Mouse (Mus musculus): Measurements from ENCODE around the gene Ssbp4. TPM values are rescaled to one million over a fixed set of nuclear protein-coding genes. Genes with fewer than 3 reads are reported as not detected.

The Ssbp4 gene
- polyA plus RNA-seq, 1 experiment from 2014 or later = 173 TPM

DNA sequence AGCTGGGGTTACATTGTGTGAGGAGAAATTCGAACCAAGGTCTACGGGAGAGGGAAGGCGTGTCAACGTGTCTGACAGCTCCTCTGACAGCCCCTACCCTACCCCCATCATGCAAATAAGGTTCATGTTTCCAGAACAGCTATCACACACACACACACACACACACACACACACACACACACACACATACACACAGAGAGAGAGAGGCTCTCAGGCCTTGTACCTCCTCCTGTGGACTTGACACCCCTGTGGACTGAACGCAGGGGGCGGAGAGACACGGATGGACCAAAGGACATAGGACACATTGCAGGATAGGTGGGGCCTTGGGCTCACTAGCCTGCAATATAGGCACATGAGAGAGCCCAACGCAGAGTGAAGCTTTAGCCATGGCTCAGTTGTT lies 28.2 kb upstream of the Ssbp4 start:
- no peaks in the 10 kb centered on the region for H3K36me3 ChIP-seq (replicated peaks; ENCODE audit: control insufficient read depth, insufficient read depth)
- no peaks in the 10 kb centered on the region for H3K9me3 ChIP-seq (ENCODE audit: control insufficient read depth, low read length)
- H3K9ac ChIP-seq = no peak overlapping the region
- no peaks in the 10 kb centered on the region for H3K4me1 ChIP-seq (replicated peaks; ENCODE audit: control insufficient read depth, insufficient read depth, low read length)
- no peaks in the 10 kb centered on the region for H3K27me3 ChIP-seq (ENCODE audit: control insufficient read depth, insufficient read depth, low read length)
- H3K4me3 ChIP-seq (replicated peaks; ENCODE audit: low read length) = no peak overlapping the region
- H3K27ac ChIP-seq = no peak overlapping the region
- H3K4me2 ChIP-seq (replicated peaks) = no peak overlapping the region
- DNase-seq (ENCODE audit: low spot score) (no peak), ATAC-seq (ENCODE audit: low FRiP score) (no peak)
- 55% methylated on average over 8 of the region's 8 CpGs for WGBS

DNA sequence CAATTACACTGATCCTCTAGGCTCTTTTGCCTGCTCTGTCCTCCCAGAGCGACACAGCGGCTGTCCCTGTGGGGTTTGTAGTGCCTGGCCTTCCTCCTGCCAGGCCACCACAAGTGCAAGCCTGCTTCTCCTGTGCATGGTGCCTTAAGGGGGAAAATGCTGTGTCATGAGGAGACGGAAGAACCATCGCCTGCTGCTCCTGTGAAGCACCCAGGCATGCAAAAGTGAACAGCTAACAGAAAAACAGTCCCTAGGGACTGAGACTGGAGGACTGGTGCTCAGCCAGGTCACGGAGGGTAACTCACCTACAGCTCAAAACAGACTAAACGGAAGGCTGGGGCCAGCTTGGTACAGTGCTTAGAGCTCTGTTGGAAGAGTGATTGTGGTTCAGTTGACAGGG lies 26.9 kb upstream of the Ssbp4 start:
- H3K27ac ChIP-seq = no peak overlapping the region
- no peak overlapping the region for H3K4me3 ChIP-seq (replicated peaks; ENCODE audit: low read length)
- peaks cover 9% of the 10 kb centered on the region for H3K27me3 ChIP-seq (ENCODE audit: control insufficient read depth, insufficient read depth, low read length)
- H3K4me1 ChIP-seq (replicated peaks; ENCODE audit: control insufficient read depth, insufficient read depth, low read length) = no peaks in the 10 kb centered on the region
- H3K9ac ChIP-seq = no peak overlapping the region
- H3K4me2 ChIP-seq (replicated peaks) = no peak overlapping the region
- DNase-seq (ENCODE audit: low spot score) (no peak), ATAC-seq (ENCODE audit: low FRiP score) (no peak)
- H3K36me3 ChIP-seq (replicated peaks; ENCODE audit: control insufficient read depth, insufficient read depth) = no peaks in the 10 kb centered on the region
- 71% methylated on average over 6 of the region's 6 CpGs for WGBS
- no peaks in the 10 kb centered on the region for H3K9me3 ChIP-seq (ENCODE audit: control insufficient read depth, low read length)

GRCm38 (mm10) chr8:70634066-70634465 lies 25.4 kb upstream of the Ssbp4 start:
- Histone ChIP-seq H3K9me3 (ENCODE audit: control insufficient read depth, low read length) (no peaks in the 10 kb centered on the region), H3K4me2 (replicated peaks) (no peak overlapping the region), H3K4me3 (replicated peaks; ENCODE audit: low read length) (no peak overlapping the region), H3K36me3 (replicated peaks; ENCODE audit: control insufficient read depth, insufficient read depth) (no peaks in the 10 kb centered on the region), H3K27ac (no peak overlapping the region), H3K27me3 (ENCODE audit: control insufficient read depth, insufficient read depth, low read length) (peaks cover 9% of the 10 kb centered on the region), H3K9ac (no peak overlapping the region), H3K4me1 (replicated peaks; ENCODE audit: control insufficient read depth, insufficient read depth, low read length) (no peaks in the 10 kb centered on the region; the same call in 1 of the 2 replicates)
- WGBS = 53% methylated on average over 6 of the region's 6 CpGs
- ATAC-seq (ENCODE audit: low FRiP score) (no peak), DNase-seq (ENCODE audit: low spot score) (no peak)

DNA sequence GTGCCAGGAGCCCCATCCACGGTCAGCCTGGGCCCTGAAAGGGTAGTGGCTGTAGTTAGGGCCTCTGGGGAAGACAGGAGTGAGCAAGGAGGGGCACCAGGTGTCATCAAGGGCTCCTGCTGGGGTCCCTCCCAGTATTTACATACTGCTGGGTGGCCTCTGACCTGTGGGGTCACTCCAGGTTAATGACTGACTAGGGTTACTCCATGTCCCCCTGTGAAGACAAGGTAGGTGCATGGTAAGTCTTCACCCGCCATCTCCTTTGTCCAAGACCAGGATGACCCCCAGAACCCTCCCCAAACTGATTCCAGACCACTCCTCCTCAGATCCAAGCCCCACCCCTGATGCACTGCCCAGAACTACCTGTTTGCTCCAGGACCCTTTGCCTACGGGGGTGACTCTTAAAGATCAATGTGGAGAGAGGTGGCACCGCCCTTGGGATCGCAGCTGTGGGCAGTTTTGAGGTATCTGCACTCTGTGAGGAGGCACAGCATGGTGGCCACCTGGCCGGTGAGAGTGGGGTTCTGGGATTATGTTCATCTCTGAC lies 23.7 kb upstream of the Ssbp4 start, which contains the start of gene Gdf15:
Gene Gdf15 (minus strand): TSS at position 111 of the 547 bp plus-strand sequence.
- Histone ChIP-seq H3K4me3 (replicated peaks; ENCODE audit: low read length) (no peak within 1 kb of the TSS), H3K36me3 (replicated peaks; ENCODE audit: control insufficient read depth, insufficient read depth) (no peaks in the 10 kb centered on the region), H3K4me2 (replicated peaks) (no peak within 1 kb of the TSS), H3K27ac (no peak within 1 kb of the TSS), H3K9me3 (ENCODE audit: control insufficient read depth, low read length) (no peaks in the 10 kb centered on the region), H3K9ac (no peak within 1 kb of the TSS), H3K27me3 (ENCODE audit: control insufficient read depth, insufficient read depth, low read length) (peaks cover 9% of the 10 kb centered on the region), H3K4me1 (replicated peaks; ENCODE audit: control insufficient read depth, insufficient read depth, low read length) (no peaks in the 10 kb centered on the region; the same call in 1 of the 2 replicates)
- 76% methylated on average over 6 of the region's 6 CpGs for WGBS
- ATAC-seq (ENCODE audit: low FRiP score) = no peak
- no peak for DNase-seq (ENCODE audit: low spot score)

DNA sequence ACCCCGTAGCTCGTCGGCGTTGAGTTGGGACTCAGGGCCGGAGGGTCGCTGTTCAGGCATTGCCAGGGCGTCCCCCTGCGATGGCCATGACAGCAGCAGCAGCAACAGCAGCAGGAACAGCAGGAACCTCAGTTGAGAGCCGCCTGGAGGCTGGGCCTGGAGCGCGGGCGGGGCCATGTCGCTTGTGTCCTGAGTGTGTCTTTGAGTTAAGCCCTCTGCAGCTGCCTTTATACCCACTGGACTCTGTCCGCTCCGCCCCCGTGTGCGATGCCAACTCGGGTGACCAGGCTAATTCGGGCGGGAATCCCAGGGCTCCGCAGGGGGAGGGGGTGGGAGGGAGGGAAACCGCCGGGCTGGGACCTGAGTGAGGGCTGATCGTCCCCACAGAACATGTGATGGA lies 22.8 kb upstream of the Ssbp4 start:
- Histone ChIP-seq H3K4me1 (replicated peaks; ENCODE audit: control insufficient read depth, insufficient read depth, low read length) (no peaks in the 10 kb centered on the region; the same call in 1 of the 2 replicates), H3K27ac (no peak overlapping the region), H3K27me3 (ENCODE audit: control insufficient read depth, insufficient read depth, low read length) (peaks cover 9% of the 10 kb centered on the region), H3K4me2 (replicated peaks) (no peak overlapping the region), H3K9ac (no peak overlapping the region), H3K9me3 (ENCODE audit: control insufficient read depth, low read length) (no peaks in the 10 kb centered on the region), H3K36me3 (replicated peaks; ENCODE audit: control insufficient read depth, insufficient read depth) (no peaks in the 10 kb centered on the region), H3K4me3 (replicated peaks; ENCODE audit: low read length) (no peak overlapping the region)
- ATAC-seq (ENCODE audit: low FRiP score) (no peak), DNase-seq (ENCODE audit: low spot score) (no peak)
- 18% methylated on average over 23 of the region's 24 CpGs for WGBS

GRCm38 (mm10) chr8:70630532-70631381 lies 22.1 kb upstream of the Ssbp4 start:
- Histone ChIP-seq H3K9me3 (ENCODE audit: control insufficient read depth, low read length) (no peaks in the 10 kb centered on the region), H3K4me1 (replicated peaks; ENCODE audit: control insufficient read depth, insufficient read depth, low read length) (no peaks in the 10 kb centered on the region; the same call in 1 of the 2 replicates), H3K4me2 (replicated peaks) (no peak overlapping the region), H3K4me3 (replicated peaks; ENCODE audit: low read length) (no peak overlapping the region), H3K9ac (no peak overlapping the region), H3K27me3 (ENCODE audit: control insufficient read depth, insufficient read depth, low read length) (peaks cover 9% of the 10 kb centered on the region), H3K27ac (no peak overlapping the region), H3K36me3 (replicated peaks; ENCODE audit: control insufficient read depth, insufficient read depth) (no peaks in the 10 kb centered on the region)
- ATAC-seq (ENCODE audit: low FRiP score) (no peak), DNase-seq (ENCODE audit: low spot score) (no peak)
- 12% methylated on average over 22 of the region's 22 CpGs for WGBS

DNA sequence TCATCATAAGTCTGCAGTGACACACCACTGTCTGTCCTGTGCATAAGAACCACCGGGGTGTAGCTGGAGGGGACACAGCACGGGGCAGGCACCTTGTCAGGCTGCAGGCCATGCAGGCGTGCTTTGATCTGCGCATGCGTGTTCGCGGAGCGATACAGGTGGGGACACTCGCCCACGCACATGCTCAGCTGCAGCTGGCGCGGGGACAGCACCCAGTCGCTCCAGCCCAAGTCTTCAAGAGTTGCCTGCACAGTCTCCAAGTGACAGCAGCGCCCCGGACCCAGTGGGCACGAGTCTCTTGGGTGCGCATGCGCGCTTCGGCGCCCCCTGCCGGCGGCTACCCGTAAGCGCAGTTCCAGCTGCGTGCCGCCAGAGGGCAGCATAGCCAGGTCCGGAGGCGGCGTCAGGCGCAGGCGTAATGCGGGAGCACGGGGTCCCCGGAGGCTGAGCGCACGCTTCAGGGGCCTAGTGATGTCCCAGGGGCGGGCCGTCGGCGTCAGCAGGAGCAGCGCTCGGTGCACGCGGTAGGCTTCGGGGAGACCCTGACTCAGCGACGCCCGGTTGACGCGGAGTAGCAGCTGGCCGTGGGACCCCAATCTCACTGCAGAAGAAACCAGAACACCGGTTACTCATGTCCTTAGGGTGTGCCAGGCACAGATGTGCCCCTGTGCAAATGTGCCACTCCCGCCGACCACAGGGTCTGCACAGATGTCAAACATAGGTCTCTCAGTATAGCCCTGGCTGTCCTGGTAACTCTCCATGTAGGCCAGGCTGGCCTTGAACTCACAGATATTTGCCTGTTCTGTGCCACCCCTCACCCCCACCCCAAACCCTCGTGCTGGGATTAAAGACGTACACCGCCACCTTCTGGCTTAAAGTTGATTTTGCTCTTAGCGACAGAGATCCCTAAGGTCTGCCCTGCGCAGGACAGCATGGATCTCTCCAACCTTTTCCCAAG lies 21.2 kb upstream of the Ssbp4 start:
- under 1% methylated on average over 60 of the region's 60 CpGs for WGBS
- Histone ChIP-seq H3K4me3 (replicated peaks; ENCODE audit: low read length) (peak overlapping the region; percentile 38), H3K27me3 (ENCODE audit: control insufficient read depth, insufficient read depth, low read length) (peaks cover 9% of the 10 kb centered on the region), H3K27ac (peak overlapping the region; percentile 45), H3K4me2 (replicated peaks) (peak overlapping the region; percentile 58), H3K9ac (peak overlapping the region; percentile 56), H3K4me1 (replicated peaks; ENCODE audit: control insufficient read depth, insufficient read depth, low read length) (no peaks in the 10 kb centered on the region; the same call in 1 of the 2 replicates), H3K9me3 (ENCODE audit: control insufficient read depth, low read length) (no peaks in the 10 kb centered on the region), H3K36me3 (replicated peaks; ENCODE audit: control insufficient read depth, insufficient read depth) (no peaks in the 10 kb centered on the region)
- DNase-seq (ENCODE audit: low spot score) = peak; percentile 91
- peak; percentile 92 for ATAC-seq (ENCODE audit: low FRiP score)

DNA sequence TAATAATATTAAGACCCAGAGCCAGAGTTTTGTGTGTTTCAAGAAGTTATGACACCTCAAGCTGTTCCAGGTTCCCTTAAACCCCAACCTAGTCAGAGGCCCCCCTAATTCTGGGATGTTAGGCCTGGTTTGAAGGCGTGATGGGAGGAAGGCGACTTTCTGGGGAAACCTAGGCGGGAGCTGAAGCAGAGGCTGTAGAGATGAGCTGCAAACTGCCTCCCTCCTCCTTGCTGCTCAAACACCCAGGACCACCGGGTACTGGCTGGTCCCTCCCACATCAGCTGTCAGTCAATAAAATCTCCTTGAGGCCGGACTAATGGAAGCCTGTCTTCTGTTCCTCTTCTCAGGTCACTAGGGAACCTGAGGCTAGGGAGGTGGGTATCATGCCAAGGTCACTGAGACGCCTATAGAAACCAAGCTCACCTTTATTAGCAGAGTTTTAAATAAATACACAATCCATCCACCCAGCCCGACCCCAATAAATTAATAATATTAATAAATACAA lies 20.4 kb upstream of the Ssbp4 start:
- H3K36me3 ChIP-seq (replicated peaks; ENCODE audit: control insufficient read depth, insufficient read depth) = no peaks in the 10 kb centered on the region
- H3K9me3 ChIP-seq (ENCODE audit: control insufficient read depth, low read length) = no peaks in the 10 kb centered on the region
- peak overlapping the region; percentile 56 for H3K9ac ChIP-seq
- peak; percentile 18; the same call in 1 of the 2 replicates for ATAC-seq (ENCODE audit: low FRiP score)
- no peak for DNase-seq (ENCODE audit: low spot score)
- H3K4me3 ChIP-seq (replicated peaks; ENCODE audit: low read length) = peak overlapping the region; percentile 38
- H3K27ac ChIP-seq = peak overlapping the region; percentile 45
- H3K4me2 ChIP-seq (replicated peaks) = peak overlapping the region; percentile 58
- WGBS = 58% methylated on average over 7 of the region's 7 CpGs
- no peaks in the 10 kb centered on the region; the same call in 1 of the 2 replicates for H3K4me1 ChIP-seq (replicated peaks; ENCODE audit: control insufficient read depth, insufficient read depth, low read length)
- H3K27me3 ChIP-seq (ENCODE audit: control insufficient read depth, insufficient read depth, low read length) = peaks cover 9% of the 10 kb centered on the region

Data from hindbrain, embryonic 14.5 days (tissue).